Mouse (Mus musculus) layer of hippocampus, adult 8-10 months (tissue): Measurements from ENCODE around the gene Acad11. TPM values are rescaled to one million over a fixed set of nuclear protein-coding genes. Genes with fewer than 3 reads are reported as not detected.

Experiments used
- DNase-seq, 2 experiments: peaks; one replicate each; pipeline ENCODE4 v3.0.0; 2022; ENCODE audit warnings: low spot score in 2 of 2
- total RNA-seq, 4 experiments: library from RNA; stranded (reverse); gene quantifications; 2 replicates each; pipeline ENCODE4 v1.2.4; 2022

Acad11 gene
- total RNA-seq, 4 experiments from 2014 or later: 22.8 to 25.0 (median 22.9) TPM

GRCm38 (mm10) chr9:104079379-104079778, 16.2 kb downstream of the Acad11 start:
- DNase-seq: peak in 1 of 2 experiments; percentile 37

- DNase-seq: no peak
Measured at GRCm38 (mm10) chr9:104080038-104080437, 16.9 kb downstream of the Acad11 start.

- no peak for DNase-seq
Measured at GRCm38 (mm10) chr9:104085730-104086429, 22.7 kb downstream of the Acad11 start.

GRCm38 (mm10) chr9:104088555-104088954, 25.4 kb downstream of the Acad11 start:
- peak in 1 of 2 experiments; percentile 11 for DNase-seq

GRCm38 (mm10) chr9:104092945-104093344, 29.8 kb downstream of the Acad11 start:
- no peak for DNase-seq

- no peak for DNase-seq
Measured at GRCm38 (mm10) chr9:104098256-104098655, 35.1 kb downstream of the Acad11 start.

- no peak for DNase-seq
Measured at GRCm38 (mm10) chr9:104099060-104099459, 35.9 kb downstream of the Acad11 start.

GRCm38 (mm10) chr9:104100822-104101221, 37.6 kb downstream of the Acad11 start:
- no peak for DNase-seq

GRCm38 (mm10) chr9:104101458-104101857, 38.3 kb downstream of the Acad11 start:
- no peak for DNase-seq

GRCm38 (mm10) chr9:104102301-104102700, 39.1 kb downstream of the Acad11 start:
- DNase-seq: no peak

- DNase-seq: no peak
Measured at GRCm38 (mm10) chr9:104102901-104103300, 39.7 kb downstream of the Acad11 start.

GRCm38 (mm10) chr9:104104986-104105385, 41.8 kb downstream of the Acad11 start:
- no peak for DNase-seq

GRCm38 (mm10) chr9:104106930-104107329, 43.8 kb downstream of the Acad11 start:
- no peak for DNase-seq

- no peak for DNase-seq
Measured at GRCm38 (mm10) chr9:104107482-104107881, 44.3 kb downstream of the Acad11 start.

GRCm38 (mm10) chr9:104108571-104109143, 45.5 kb downstream of the Acad11 start:
- DNase-seq: no peak

- no peak for DNase-seq
Measured at GRCm38 (mm10) chr9:104109151-104109550, 46.0 kb downstream of the Acad11 start.

- no peak for DNase-seq
Measured at GRCm38 (mm10) chr9:104123101-104123500, 59.9 kb downstream of the Acad11 start.

GRCm38 (mm10) chr9:104123622-104124021, 60.4 kb downstream of the Acad11 start:
- peak in 1 of 2 experiments; percentile 17 for DNase-seq

GRCm38 (mm10) chr9:104126833-104127232, 63.7 kb downstream of the Acad11 start, which contains the start of gene Ackr4:
TSS of gene Ackr4 (minus strand) at chr9:104126933.
- DNase-seq: no peak

GRCm38 (mm10) chr9:104128110-104128509, 64.9 kb downstream of the Acad11 start:
- DNase-seq: peak; percentile 34 to 48

- no peak for DNase-seq
Measured at GRCm38 (mm10) chr9:104130141-104130755, 67.1 kb downstream of the Acad11 start.

- DNase-seq: no peak
Measured at GRCm38 (mm10) chr9:104140351-104140750, 77.2 kb downstream of the Acad11 start.
